Mouse (Mus musculus): ENCODE measurements around the gene Chrm2.

DNA sequence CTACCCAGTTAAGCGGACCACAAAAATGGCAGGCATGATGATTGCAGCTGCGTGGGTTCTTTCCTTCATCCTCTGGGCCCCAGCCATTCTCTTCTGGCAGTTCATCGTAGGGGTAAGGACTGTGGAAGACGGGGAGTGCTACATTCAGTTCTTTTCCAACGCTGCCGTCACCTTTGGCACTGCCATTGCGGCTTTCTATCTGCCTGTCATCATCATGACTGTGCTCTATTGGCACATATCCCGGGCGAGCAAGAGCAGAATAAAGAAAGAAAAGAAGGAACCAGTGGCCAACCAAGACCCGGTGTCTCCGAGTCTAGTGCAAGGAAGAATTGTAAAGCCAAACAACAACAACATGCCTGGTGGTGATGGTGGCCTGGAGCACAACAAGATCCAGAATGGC lies 135.7 kb downstream of the Chrm2 start:
- no peak for TF ChIP-seq EP300 (IDR thresholded peaks at IDR 0.05; ENCODE audit: low read depth)
- no peak for TF ChIP-seq CTCF (IDR thresholded peaks at IDR 0.05; ENCODE audit: low read depth)
